Mouse (Mus musculus) cerebellum, adult 11 months (tissue): ENCODE data around the gene Olfr473.
"Not testable (repeated sequence)": the region's sequence is repeated elsewhere in the genome, so short reads cannot be mapped to it uniquely, and the experiment has no call there.

Source experiments
- DNase-seq: peaks from one replicate; pipeline ENCODE4 v3.0.0; 2022

Gene Olfr473

GRCm38 (mm10) chr7:107930146-107930545 is at the start of gene Olfr473:
Gene Olfr473 (plus strand): TSS chr7:107930446.
- DNase-seq = no peak

DNA sequence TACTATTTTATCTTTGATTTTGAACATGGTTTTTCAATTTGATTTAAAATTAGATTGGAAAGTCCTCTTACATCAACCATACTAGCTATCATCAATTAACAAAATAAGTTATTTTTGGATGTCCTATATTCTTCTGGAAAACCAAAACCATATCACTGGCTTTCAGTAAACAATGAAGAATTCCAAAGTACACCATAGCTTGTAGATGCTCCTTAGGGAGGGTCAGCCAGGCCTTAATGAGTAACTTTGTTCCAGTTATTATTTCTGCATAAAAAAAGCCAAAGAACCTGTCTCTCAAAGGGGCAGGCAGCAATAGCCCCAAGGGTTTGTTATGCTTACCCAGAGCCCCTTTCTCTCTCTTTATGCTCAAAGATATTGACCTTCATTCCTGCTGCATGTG is 32.6 kb upstream of the Olfr473 start, which contains the start of gene Olfr472:
Gene Olfr472 (plus strand): TSS at position 301 of the 400 bp plus-strand sequence.
- DNase-seq = no peak

DNA sequence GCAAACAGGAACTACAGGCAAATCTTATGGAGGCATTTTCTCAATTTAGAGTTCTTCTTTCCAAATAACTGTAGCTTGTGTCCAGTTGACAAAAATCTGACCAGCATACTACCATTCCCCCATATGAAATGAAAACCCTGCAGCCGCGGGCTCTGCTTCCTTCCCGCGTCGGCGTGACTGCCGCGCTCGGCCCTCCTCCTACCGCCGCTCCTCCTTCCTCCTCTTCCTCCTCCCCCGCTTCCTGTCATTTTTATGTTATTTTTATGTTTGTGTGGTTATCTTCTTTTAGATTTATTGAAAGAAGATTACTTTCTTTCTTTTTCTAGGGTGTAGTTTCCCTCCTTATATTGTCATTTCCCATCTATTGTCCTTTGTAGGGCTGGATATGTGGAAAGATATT is 22.3 kb downstream of the Olfr473 start:
- DNase-seq = not testable (repeated sequence)

DNA sequence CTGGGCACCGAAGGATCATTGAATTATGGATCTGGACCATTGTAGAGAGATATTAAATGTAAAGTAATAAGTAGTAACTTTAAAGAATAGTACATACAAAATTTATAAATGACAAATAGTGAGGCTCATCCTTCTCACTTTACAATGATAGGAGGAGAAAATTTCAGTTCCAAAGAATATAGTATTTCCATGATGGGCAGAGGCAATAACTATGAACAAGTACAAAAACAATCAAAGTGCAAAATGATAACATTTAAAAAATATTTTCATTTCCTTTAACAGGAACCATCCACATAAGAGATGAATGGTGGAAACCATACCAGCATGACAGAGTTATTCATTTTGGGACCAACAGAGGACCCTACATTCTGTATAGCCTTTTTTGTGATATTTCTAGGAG is 24.1 kb downstream of the Olfr473 start, which contains the start of gene Olfr474:
Gene Olfr474 (plus strand): TSS at position 301 of the 400 bp plus-strand sequence.
- no peak for DNase-seq

DNA sequence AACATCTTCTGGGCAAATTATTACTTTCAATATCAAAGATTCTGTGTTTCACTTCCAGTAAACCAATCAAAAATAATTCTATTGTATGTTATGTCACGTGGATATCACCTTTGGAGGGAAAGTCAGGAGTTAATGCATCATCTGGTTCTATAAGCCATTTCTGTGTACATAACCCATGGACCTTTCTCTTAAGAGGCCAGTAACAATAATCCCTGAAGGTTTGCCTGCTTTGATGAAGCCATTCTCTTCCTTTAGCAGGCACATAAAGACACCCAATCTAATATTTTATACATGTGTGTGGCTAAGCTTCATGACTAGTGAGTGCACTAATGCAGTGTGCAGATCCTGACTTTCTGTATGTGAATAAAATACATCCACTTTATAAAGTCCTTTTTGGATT is 34.3 kb downstream of the Olfr473 start, which contains the start of gene Olfr476:
Gene Olfr476 (plus strand): TSS at position 301 of the 400 bp plus-strand sequence.
- DNase-seq = no peak
